Mouse (Mus musculus) ES-E14 (cell line): ENCODE results near the gene Fndc3a.

Experiments used
- CHD2 ChIP-seq: IDR thresholded peaks from 2 replicates; pipeline ENCODE4 v1.6.1; 2014; ENCODE audit warnings: mild to moderate bottlenecking, low read depth, low read length, inconsistent platforms
- MAFK ChIP-seq: IDR thresholded peaks from 2 replicates; pipeline ENCODE4 v1.6.1; 2014; ENCODE audit warnings: mild to moderate bottlenecking, low read depth, low read length, inconsistent platforms; ENCODE audit not compliant: insufficient read depth
- ZC3H11A ChIP-seq: IDR thresholded peaks from 2 replicates; pipeline ENCODE4 v1.6.1; 2012; ENCODE audit warnings: low read depth, mild to moderate bottlenecking, inconsistent platforms, low read length, borderline replicate concordance

- no peak for TF ChIP-seq ZC3H11A
- TF ChIP-seq MAFK, result no peak
- no peak for TF ChIP-seq CHD2
These were observed 32.6 kb downstream of the Fndc3a start for GRCm38 (mm10) chr14:72677247-72677646.
